Mouse (Mus musculus) spleen, postnatal 36 days (tissue): ENCODE measurements around the gene Phlda3.
A peak's percentile ranks its signal among the peaks of the same experiment; 100 is the strongest.

Experiments used
- DNase-seq, 2 experiments: peaks; one replicate each; pipeline ENCODE4 v3.0.0; 2022; ENCODE audit warnings: low spot score in 2 of 2, mixed read lengths in 1 of 2

The Phlda3 gene

DNA sequence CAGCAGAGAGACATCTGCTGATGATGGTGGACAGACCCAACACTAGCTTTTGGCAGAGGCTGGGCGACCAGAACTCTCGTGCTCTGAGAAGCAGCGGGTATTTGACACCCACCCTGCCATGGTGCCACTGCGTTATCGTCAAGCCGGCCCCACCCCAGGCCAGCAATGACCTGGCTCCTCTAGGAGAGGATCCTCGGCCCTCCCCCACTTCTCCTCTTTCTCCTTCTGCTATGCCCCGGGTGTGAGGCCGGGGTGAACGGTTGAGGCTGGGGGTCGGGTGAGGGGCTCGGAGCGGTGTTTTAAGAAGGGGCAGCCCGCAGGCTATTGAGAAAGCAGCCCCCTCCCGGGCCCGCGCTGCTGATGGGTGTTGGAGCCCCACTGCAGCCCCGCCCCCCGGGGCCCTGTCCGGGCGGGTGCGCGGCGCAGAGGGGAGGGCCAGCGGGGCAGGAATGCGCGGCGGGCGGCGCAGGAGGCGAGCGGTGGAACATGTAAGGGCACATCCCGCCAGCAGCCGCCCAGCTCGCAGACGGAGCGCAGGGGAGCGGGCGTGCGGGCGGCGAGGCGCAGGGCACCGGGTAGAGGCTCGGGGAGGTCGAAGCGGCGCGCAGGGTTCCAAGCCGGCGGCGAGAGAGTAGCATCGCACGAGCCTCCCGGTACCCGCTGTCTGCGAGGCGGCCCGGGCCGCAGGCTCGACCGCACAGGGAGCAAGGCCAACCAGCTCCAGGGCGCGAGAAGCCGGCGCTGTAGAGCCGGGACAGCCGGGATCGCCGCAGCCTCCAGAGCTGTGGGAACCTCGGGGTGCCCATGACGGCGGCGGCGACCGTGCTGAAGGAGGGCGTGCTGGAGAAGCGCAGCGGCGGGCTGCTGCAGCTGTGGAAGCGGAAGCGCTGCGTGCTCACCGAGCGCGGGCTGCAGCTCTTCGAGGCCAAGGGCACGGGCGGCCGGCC is at the start of gene Phlda3:
TSS of gene Phlda3 (plus strand) at position 475 of the 947 bp plus-strand sequence.
- peak; percentile 22 to 27 for DNase-seq

DNA sequence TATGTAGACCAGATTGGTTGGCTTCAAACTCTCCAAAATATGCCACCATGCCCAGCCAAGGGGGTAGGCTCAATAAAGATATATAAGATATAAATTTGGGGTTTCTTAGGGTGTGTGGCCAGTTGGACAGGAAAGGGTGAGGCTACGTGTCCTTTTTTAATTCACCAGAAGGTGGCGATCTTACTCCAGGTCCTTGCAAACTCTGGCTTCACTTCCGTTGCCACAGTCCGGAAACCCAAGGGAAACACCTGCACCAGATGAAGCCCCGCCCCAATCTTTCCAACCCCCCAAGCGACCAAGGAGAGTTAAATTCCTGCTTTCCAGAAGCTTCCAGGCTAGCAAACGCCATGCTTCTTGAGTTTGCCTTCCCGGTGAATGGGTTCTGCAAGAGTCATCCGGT is 46.4 kb upstream of the Phlda3 start:
- peak; percentile 70 to 78 for DNase-seq

DNA sequence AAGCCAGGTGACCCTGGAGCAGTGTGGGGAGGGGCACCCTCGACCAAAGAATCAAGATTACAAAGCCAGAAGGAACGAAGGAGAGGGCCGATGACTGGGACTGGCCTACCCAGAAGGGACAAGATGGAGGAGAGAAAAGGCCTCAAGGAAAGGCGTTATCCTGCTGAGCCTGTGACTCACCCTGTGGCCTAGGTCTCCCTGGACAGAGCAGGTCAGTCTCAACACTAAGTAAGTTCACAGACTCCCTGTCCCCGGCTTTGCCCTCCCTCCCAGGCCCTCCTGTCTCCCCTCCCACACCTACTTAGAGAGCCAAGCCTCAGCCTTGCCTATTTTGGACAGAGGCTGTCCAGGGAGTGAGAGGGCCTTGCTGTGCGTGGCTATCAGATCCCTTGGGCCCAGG is 45.9 kb upstream of the Phlda3 start, which contains the start of gene Csrp1:
TSS of gene Csrp1 (plus strand) at position 79 of the 400 bp plus-strand sequence.
- DNase-seq: no peak

DNA sequence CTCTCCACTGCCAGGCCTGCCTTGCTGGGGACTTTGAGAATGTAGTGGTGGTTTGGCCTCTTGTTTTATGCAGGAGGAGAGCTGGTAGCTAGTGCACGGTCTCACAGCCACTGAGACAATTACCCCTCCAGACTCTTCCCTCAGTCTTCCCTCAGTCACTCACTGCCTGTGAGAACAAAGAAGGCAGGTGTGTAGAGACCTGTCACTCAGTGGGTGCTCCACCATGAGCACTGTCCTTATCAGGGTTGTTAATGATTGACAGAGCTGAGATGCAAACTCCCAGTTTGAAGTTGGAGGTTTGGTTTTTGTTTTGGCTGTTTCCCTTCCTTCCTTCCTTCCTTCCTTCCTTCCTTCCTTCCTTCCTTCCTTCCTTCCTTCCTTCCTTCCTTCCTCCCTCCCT is 42.9 kb upstream of the Phlda3 start:
- no peak for DNase-seq

GRCm38 (mm10) chr1:135724134-135724533 is 41.8 kb upstream of the Phlda3 start:
- no peak for DNase-seq

GRCm38 (mm10) chr1:135725324-135725723 is 40.6 kb upstream of the Phlda3 start:
- DNase-seq: no peak

- DNase-seq: peak; percentile 63 to 76
Measured at GRCm38 (mm10) chr1:135725936-135726335, 40.0 kb upstream of the Phlda3 start.

- peak; percentile 86 to 90 for DNase-seq
Measured at GRCm38 (mm10) chr1:135728631-135729366, 37.1 kb upstream of the Phlda3 start.

- peak in 1 of 2 experiments; percentile 30 for DNase-seq
Measured at GRCm38 (mm10) chr1:135729367-135729713, 36.6 kb upstream of the Phlda3 start.

GRCm38 (mm10) chr1:135729821-135730220 is 36.1 kb upstream of the Phlda3 start:
- no peak for DNase-seq

GRCm38 (mm10) chr1:135730296-135730695 is 35.6 kb upstream of the Phlda3 start:
- DNase-seq: no peak

DNA sequence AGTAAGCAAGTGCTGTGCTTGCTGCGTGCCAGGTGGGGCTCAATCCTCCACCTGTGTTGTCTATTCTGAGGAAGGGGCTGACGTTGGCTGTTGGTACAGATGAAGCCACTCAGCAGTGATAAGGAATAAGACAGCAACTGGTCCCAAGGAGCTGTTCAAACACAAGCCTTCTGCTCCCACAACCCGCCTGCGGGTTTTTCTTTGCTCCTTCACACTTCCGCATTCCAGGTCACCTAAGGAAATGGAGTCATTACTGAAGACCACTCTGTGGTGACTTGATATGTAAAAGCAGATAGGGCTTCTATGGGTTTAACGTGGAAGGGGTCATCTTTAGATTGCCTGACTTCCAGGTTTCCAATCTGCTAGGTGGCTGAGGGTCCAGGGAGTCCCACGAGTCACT is 34.5 kb upstream of the Phlda3 start:
- DNase-seq: no peak

DNA sequence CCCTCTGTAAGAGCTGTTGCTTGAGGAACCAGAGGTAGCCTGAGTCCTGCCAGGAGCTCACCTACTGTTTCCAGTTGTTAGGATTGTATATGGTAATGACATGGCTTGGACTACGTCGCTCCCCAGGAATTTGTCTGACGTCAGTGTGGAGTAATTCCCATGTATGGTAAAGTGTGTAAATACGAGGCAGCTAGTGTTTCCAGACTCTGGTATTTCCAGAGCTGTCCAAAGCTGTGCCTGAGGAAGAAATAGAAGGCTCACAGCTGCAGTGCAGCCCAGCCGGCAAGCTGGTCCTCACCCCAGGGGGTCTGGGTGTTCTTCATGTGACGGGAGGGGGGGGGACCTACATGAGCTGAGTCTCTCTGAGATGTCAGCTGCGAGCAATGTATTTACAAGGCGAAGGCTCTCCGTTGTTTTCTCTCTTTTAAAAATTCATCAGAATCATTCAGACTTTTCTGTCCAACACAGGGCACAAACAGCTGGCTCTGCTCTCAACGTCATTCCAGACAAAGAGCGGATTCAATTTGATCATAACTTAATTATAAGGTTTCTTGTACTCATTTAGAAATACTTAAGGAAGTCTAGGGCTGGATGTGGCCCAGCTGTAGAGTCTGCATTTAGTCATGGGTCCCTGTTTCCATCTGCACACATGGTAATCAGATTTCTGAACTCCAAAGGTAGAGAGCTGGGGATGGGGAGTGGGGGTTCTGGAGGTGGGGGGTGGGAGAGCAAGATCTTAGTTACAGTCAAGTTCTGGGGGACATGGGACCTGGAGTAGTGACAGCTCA is 33.8 kb upstream of the Phlda3 start:
- no peak for DNase-seq

DNA sequence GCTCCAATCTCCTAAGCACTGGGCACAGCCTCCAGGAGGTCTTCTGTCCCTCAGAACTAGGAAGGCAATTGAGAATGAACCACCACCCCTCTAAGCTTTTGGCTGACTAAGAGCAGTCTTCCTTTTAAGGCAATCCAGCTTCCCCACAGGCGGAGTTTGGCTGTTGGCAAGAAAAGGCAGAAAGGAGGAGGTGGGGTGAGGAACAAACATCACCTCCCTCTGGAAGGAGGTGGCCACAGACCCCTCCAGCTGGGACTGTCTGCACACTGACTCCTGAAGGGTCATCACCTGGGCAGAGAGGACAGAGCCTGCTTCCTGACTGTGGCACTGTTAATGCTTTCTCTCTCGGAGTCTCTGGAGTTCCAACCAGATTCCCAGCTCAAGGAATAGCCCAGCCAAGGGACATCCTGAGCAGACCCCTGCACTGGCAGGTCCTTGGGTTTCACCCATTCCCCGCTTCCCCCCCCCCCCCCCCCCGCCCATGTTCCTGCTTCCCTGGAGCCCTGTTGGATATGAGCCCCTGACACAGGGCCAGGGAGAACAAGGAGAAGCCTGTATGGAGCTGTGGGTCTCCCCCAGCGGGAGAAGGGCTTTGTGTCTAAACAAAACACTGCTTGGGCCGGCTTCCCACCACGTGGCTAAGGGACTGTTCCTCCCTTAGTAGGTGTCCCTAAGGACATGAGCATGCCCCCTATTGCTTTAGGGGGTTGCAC is 31.5 kb upstream of the Phlda3 start:
- DNase-seq: no peak

DNA sequence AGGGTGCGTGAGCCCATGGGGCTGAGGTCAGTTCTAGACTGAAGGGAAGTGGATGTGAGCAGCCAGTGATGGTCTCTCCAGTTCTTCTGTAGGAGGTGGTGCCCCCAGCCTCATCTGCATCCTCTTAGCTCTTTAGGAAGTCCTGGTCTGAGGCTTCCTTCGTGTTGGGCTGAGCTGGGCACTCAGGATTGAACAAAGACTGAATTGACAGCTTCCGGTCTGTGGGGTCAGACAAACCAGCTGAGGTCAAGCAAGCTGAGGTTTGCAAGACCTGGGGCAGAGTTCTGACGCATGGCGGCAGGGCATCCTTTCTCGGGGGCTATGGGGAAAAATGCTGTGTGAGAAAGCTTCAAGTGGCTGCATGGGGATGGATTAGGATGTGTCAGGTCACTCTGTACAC is 30.5 kb upstream of the Phlda3 start:
- DNase-seq: no peak

- DNase-seq: no peak
Measured at GRCm38 (mm10) chr1:135744987-135745386, 20.9 kb upstream of the Phlda3 start.

GRCm38 (mm10) chr1:135746248-135746647 is 19.7 kb upstream of the Phlda3 start:
- DNase-seq: no peak

GRCm38 (mm10) chr1:135752737-135753348 is 13.1 kb upstream of the Phlda3 start:
- DNase-seq: peak; percentile 86 to 90

- DNase-seq: no peak
Measured at GRCm38 (mm10) chr1:135755287-135755686, 10.6 kb upstream of the Phlda3 start.

- DNase-seq: no peak
Measured at GRCm38 (mm10) chr1:135755913-135756312, 10.0 kb upstream of the Phlda3 start.

- no peak for DNase-seq
Measured at GRCm38 (mm10) chr1:135757287-135757686, 8.6 kb upstream of the Phlda3 start.
